8 mouse cellular contexts compared by ENCODE assay signal in genomic region chr17:27623360-27624326, GRCm38 (mm10). TPM values are rescaled to one million over a fixed set of nuclear protein-coding genes. Genes with fewer than 3 reads are reported as not detected.
A peak's percentile ranks its signal among the peaks of the same experiment; 100 is the strongest.
DNase-seq lines count a peak whose midpoint lies in the region; ATAC-seq and TF ChIP-seq lines count a peak whose summit lies in the region.

TSS of gene Nudt3 (minus strand) at chr17:27623495.

- WGBS in forebrain, embryonic 16.5 days = 8% methylated on average over 87 of the region's 91 CpGs
- 6% methylated on average over 91 of the region's 91 CpGs for WGBS in neural tube, embryonic 14.5 days

- H3K4me3 ChIP-seq in G1E (ENCODE audit: low read depth, low read length) = peak within 1 kb of the TSS; percentile 87
- peak within 1 kb of the TSS; percentile 92 for H3K4me3 ChIP-seq in forebrain, embryonic 16.5 days (replicated peaks; ENCODE audit: low read length)
- peak within 1 kb of the TSS; percentile 95 for H3K4me3 ChIP-seq in neural tube, embryonic 14.5 days (ENCODE audit: low read depth, low read length)
- peak within 1 kb of the TSS; percentile 93 for H3K4me3 ChIP-seq in testis, adult 2 months (ENCODE audit: control insufficient read depth, low read depth, low read length)

- peak; percentile 78 for DNase-seq in G1E (ENCODE audit: low spot score)
- peak; percentile 90 to 96 for DNase-seq in cerebellum, adult 18-20 months
- peak; percentile 82 for DNase-seq in heart, postnatal 25 days (ENCODE audit: low spot score)
- peak; percentile 88 for DNase-seq in layer of hippocampus, adult 11-12 months (ENCODE audit: low spot score)
- peak; percentile 87 to 89 for DNase-seq in lung, adult 18-20 months

- TF ChIP-seq CTCF in G1E (IDR thresholded peaks at IDR 0.05; ENCODE audit: low read depth, low read length) = no peak
- TF ChIP-seq CTCF in testis, adult 2 months (IDR thresholded peaks at IDR 0.05; ENCODE audit: control insufficient read depth, insufficient read depth, insufficient replicate concordance, low read depth, low read length) = no peak

- peak; percentile 47; the same call in 1 of the 2 replicates for ATAC-seq in G1E (ENCODE audit: extremely low read depth, insufficient number of reproducible peaks, low FRiP score, poor library complexity, severe bottlenecking)
- ATAC-seq in forebrain, embryonic 16.5 days = peak; percentile 90
- peak; percentile 88 for ATAC-seq in neural tube, embryonic 14.5 days (ENCODE audit: low read depth)

- H3K27me3 ChIP-seq in G1E (ENCODE audit: insufficient read depth, low read length) = no peaks in the 10 kb centered on the region
- no peaks in the 10 kb centered on the region for H3K27me3 ChIP-seq in forebrain, embryonic 16.5 days (replicated peaks; ENCODE audit: control insufficient read depth, insufficient read depth, low read length)
- H3K27me3 ChIP-seq in neural tube, embryonic 14.5 days (ENCODE audit: control insufficient read depth, insufficient read depth, low read length) = no peaks in the 10 kb centered on the region
- H3K27me3 ChIP-seq in testis, adult 2 months (ENCODE audit: control insufficient read depth, insufficient read depth, low read length) = no peaks in the 10 kb centered on the region

- intact Hi-C loops in heart, postnatal 25 days (cut with DNase I) = loop anchor here (5.0 kb wide), 1 partner anchor 36 kb away; no protein-coding TSS in a partner anchor

- H3K9me3 ChIP-seq in G1E (replicated peaks) = no peaks in the 10 kb centered on the region
- no peaks in the 10 kb centered on the region for H3K9me3 ChIP-seq in forebrain, embryonic 16.5 days (ENCODE audit: control insufficient read depth, low read length)
- no peaks in the 10 kb centered on the region for H3K9me3 ChIP-seq in neural tube, embryonic 14.5 days (ENCODE audit: control insufficient read depth, low read length)

- H3K27ac ChIP-seq in forebrain, embryonic 16.5 days (ENCODE audit: low read length) = peak within 1 kb of the TSS; percentile 98
- H3K27ac ChIP-seq in neural tube, embryonic 14.5 days (ENCODE audit: low read depth, low read length) = peak within 1 kb of the TSS; percentile 99
- H3K27ac ChIP-seq in testis, adult 2 months (ENCODE audit: control insufficient read depth, insufficient read depth, low read depth, low read length) = peak within 1 kb of the TSS; percentile 76

- peak within 1 kb of the TSS; percentile 99 for H3K9ac ChIP-seq in forebrain, embryonic 16.5 days (replicated peaks; ENCODE audit: low read depth, low read length)
- H3K9ac ChIP-seq in neural tube, embryonic 14.5 days (replicated peaks; ENCODE audit: low read depth, low read length) = peak within 1 kb of the TSS; percentile 100

- peaks cover 32% of the 10 kb centered on the region for H3K36me3 ChIP-seq in G1E (replicated peaks)
- H3K36me3 ChIP-seq in forebrain, embryonic 16.5 days (ENCODE audit: control insufficient read depth, insufficient read depth) = no peaks in the 10 kb centered on the region
- H3K36me3 ChIP-seq in neural tube, embryonic 14.5 days (ENCODE audit: control insufficient read depth, insufficient read depth, low read length) = no peaks in the 10 kb centered on the region
- no peaks in the 10 kb centered on the region for H3K36me3 ChIP-seq in testis, adult 2 months (ENCODE audit: control insufficient read depth, insufficient read depth, low read length)

- peaks cover 60% of the 10 kb centered on the region for H3K4me1 ChIP-seq in G1E (ENCODE audit: insufficient read depth, low read depth, low read length)
- H3K4me1 ChIP-seq in forebrain, embryonic 16.5 days (replicated peaks; ENCODE audit: control insufficient read depth, insufficient read depth, low read length) = peaks cover 38% of the 10 kb centered on the region
- peaks cover 26% of the 10 kb centered on the region for H3K4me1 ChIP-seq in neural tube, embryonic 14.5 days (ENCODE audit: control insufficient read depth, insufficient read depth, low read length)
- peaks cover 8% of the 10 kb centered on the region for H3K4me1 ChIP-seq in testis, adult 2 months (ENCODE audit: control insufficient read depth, insufficient read depth, low read length)

- peak within 1 kb of the TSS; percentile 64 for H3K4me2 ChIP-seq in forebrain, embryonic 16.5 days (ENCODE audit: low read length)
- peak within 1 kb of the TSS; percentile 75 for H3K4me2 ChIP-seq in neural tube, embryonic 14.5 days (ENCODE audit: low read depth, low read length)

- peak; percentile 77 for TF ChIP-seq POLR2A in testis, adult 2 months (IDR thresholded peaks at IDR 0.05; ENCODE audit: control insufficient read depth, low read depth, low read length)

RNA-seq across cellular contexts. Expression of gene Nudt3, which starts in this region (rescaled TPM):
- total RNA-seq in G1E (2014; fragmentation: Nextera tagmentation) = 79.8 and 82.6 TPM in 2 replicates
- 235 and 245 TPM in 2 replicates for total RNA-seq in G1E (2017)
- polyA plus RNA-seq in G1E (2012) = 140 and 157 TPM in 2 replicates
- 272 and 293 TPM in 2 replicates for polyA plus RNA-seq in forebrain, embryonic 16.5 days (2015; fragmentation: Nextera tagmentation; extraction: Ambion mirVana)
- total RNA-seq in heart, postnatal 25 days (2021) = 100 to 1,000 TPM; 343 TPM
- polyA plus RNA-seq in neural tube, embryonic 14.5 days (2014; fragmentation: Nextera tagmentation; extraction: Ambion mirVana) = 74.8 and 125 TPM in 2 replicates
- 59.8 and 68.1 TPM in 2 replicates for polyA plus RNA-seq in testis, adult 2 months (2012; rRNA removed)

Comparison
In these comparisons a context has a peak if more than half of its experiments do, and no peak if none do; other contexts are left out.
1. Peak in every context shown above with its lines: DNase-seq, ATAC-seq, H3K4me3 ChIP-seq and H3K27ac ChIP-seq.